Mouse (Mus musculus) heart, embryonic 12.5 days (tissue): Measurements from ENCODE around the gene Pms1. TPM values are rescaled to one million over a fixed set of nuclear protein-coding genes. Genes with fewer than 3 reads are reported as not detected.
"Not testable (repeated sequence)": the region's sequence is repeated elsewhere in the genome, so short reads cannot be mapped to it uniquely, and the experiment has no call there.

Experiments used
- ATAC-seq: fragments of 200-750 bp; cut with Nextera tagmentation; 2 replicates; pipeline ENCODE4 v1.8.0; 2017; ENCODE audit warnings: moderate TSS enrichment, moderate library complexity; ENCODE audit not compliant: insufficient number of reproducible peaks, low FRiP score
- H3K27ac ChIP-seq: fragments of 300-500 bp; sonication (generic); 2 replicates; pipeline ENCODE4 v1.5.1; 2016; ENCODE audit warnings: mild to moderate bottlenecking, moderate library complexity; ENCODE audit not compliant: poor library complexity, severe bottlenecking
- H3K27me3 ChIP-seq: fragments of 300-500 bp; sonication (generic); replicated peaks from 2 replicates; pipeline ENCODE4 v1.6.1; 2016; ENCODE audit warnings: mild to moderate bottlenecking, moderate library complexity
- H3K36me3 ChIP-seq: fragments of 300-500 bp; sonication (generic); 2 replicates; pipeline ENCODE4 v1.6.1; 2016; ENCODE audit warnings: mild to moderate bottlenecking, moderate library complexity
- H3K4me1 ChIP-seq: fragments of 300-500 bp; sonication (generic); replicated peaks from 2 replicates; pipeline ENCODE4 v1.6.1; 2016; ENCODE audit warnings: mild to moderate bottlenecking
- H3K4me2 ChIP-seq: fragments of 300-500 bp; sonication (generic); 2 replicates; pipeline ENCODE4 v1.6.1; 2016; ENCODE audit warnings: mild to moderate bottlenecking, moderate library complexity
- H3K4me3 ChIP-seq: fragments of 300-500 bp; sonication (generic); 2 replicates; pipeline ENCODE4 v1.5.1; 2016; ENCODE audit warnings: mild to moderate bottlenecking
- H3K9ac ChIP-seq: fragments of 300-500 bp; sonication (generic); 2 replicates; pipeline ENCODE4 v1.6.1; 2016; ENCODE audit warnings: mild to moderate bottlenecking, moderate library complexity
- H3K9me3 ChIP-seq: fragments of 300-500 bp; sonication (generic); replicated peaks from 2 replicates; pipeline ENCODE4 v1.6.1; 2016; ENCODE audit warnings: mild to moderate bottlenecking, moderate library complexity
- WGBS: fragments of 180-500 bp; shearing (Covaris S2); methylation state at CpG from one replicate; pipeline ENCODE4 v1.1.7; 2016; 5-methylcytosine and 5-hydroxymethylcytosine counted together
- polyA plus RNA-seq: library from polyadenylated mRNA; unstranded; fragments of >200 nt; fragmentation: Nextera tagmentation; extraction: Ambion mirVana; gene quantifications from 2 replicates; pipeline ENCODE4 v1.2.1, GENCODE M21; 2016

Gene Pms1
- polyA plus RNA-seq, 1 experiment from 2014 or later = 15.5 TPM

- Histone ChIP-seq H3K36me3 (peaks cover 8% of the 10 kb centered on the region), H3K27ac (no peak overlapping the region), H3K4me3 (no peak overlapping the region), H3K4me1 (peaks cover 5% of the 10 kb centered on the region; the same call in 1 of the 2 replicates), H3K9me3 (no peaks in the 10 kb centered on the region), H3K9ac (no peak overlapping the region), H3K27me3 (no peaks in the 10 kb centered on the region), H3K4me2 (no peak overlapping the region)
- no peak for ATAC-seq
- 82% methylated on average over 4 of the region's 4 CpGs for WGBS
Observed at GRCm38 (mm10) chr1:53300506-53300905, 3.7 kb upstream of the Pms1 start.

GRCm38 (mm10) chr1:53291197-53291596 lies 5.6 kb downstream of the Pms1 start:
- H3K9ac ChIP-seq = no peak overlapping the region
- H3K4me1 ChIP-seq = no peaks in the 10 kb centered on the region
- H3K9me3 ChIP-seq = no peaks in the 10 kb centered on the region
- no peaks in the 10 kb centered on the region for H3K27me3 ChIP-seq
- H3K27ac ChIP-seq = no peak overlapping the region
- 63% methylated on average over 3 of the region's 3 CpGs for WGBS
- no peak overlapping the region for H3K4me3 ChIP-seq
- peaks cover 6% of the 10 kb centered on the region; the same call in 1 of the 2 replicates for H3K36me3 ChIP-seq
- ATAC-seq = no peak
- H3K4me2 ChIP-seq = no peak overlapping the region

- no peaks in the 10 kb centered on the region for H3K27me3 ChIP-seq
Observed at GRCm38 (mm10) chr1:53272646-53273045, 24.2 kb downstream of the Pms1 start.

GRCm38 (mm10) chr1:53269901-53270300 lies 26.9 kb downstream of the Pms1 start:
- WGBS = 62% methylated on average over 3 of the region's 3 CpGs
- no peak for ATAC-seq
- no peak overlapping the region for H3K4me3 ChIP-seq
- no peak overlapping the region for H3K9ac ChIP-seq
- H3K9me3 ChIP-seq = peaks cover 5% of the 10 kb centered on the region; the same call in 1 of the 2 replicates
- H3K4me2 ChIP-seq = no peak overlapping the region
- H3K4me1 ChIP-seq = no peaks in the 10 kb centered on the region
- no peaks in the 10 kb centered on the region for H3K27me3 ChIP-seq
- H3K27ac ChIP-seq = no peak overlapping the region
- H3K36me3 ChIP-seq = peaks cover 5% of the 10 kb centered on the region

More at GRCm38 (mm10) chr1:53272646-53273045, 24.2 kb downstream of the Pms1 start:
- Histone ChIP-seq H3K4me2 (no peak overlapping the region), H3K4me3 (no peak overlapping the region), H3K4me1 (no peaks in the 10 kb centered on the region), H3K9me3 (no peaks in the 10 kb centered on the region), H3K36me3 (no peaks in the 10 kb centered on the region; the same call in 1 of the 2 replicates), H3K9ac (no peak overlapping the region), H3K27ac (no peak overlapping the region)
- no peak for ATAC-seq

- H3K27me3 ChIP-seq, H3K4me1 ChIP-seq, H3K9me3 ChIP-seq, H3K27ac ChIP-seq, H3K4me3 ChIP-seq, ATAC-seq, H3K9ac ChIP-seq, H3K4me2 ChIP-seq: not testable (repeated sequence)
- H3K36me3 ChIP-seq = peaks cover 11% of the 10 kb centered on the region
Observed at GRCm38 (mm10) chr1:53264958-53265612, 31.7 kb downstream of the Pms1 start.

GRCm38 (mm10) chr1:53226063-53226462 lies 70.8 kb downstream of the Pms1 start:
- ATAC-seq = no peak
- no peaks in the 10 kb centered on the region; the same call in 1 of the 2 replicates for H3K36me3 ChIP-seq
- H3K9me3 ChIP-seq = 0 out of 2 replicates have a peak, but pooled peaks cover 2% of the 10 kb centered on the region
- 27% methylated on average over 1 of the region's 1 CpGs for WGBS
- H3K27ac ChIP-seq = no peak overlapping the region
- H3K4me3 ChIP-seq = no peak overlapping the region
- H3K4me2 ChIP-seq = no peak overlapping the region
- no peak overlapping the region for H3K9ac ChIP-seq
- H3K4me1 ChIP-seq = peaks cover 7% of the 10 kb centered on the region; the same call in 1 of the 2 replicates
- H3K27me3 ChIP-seq = no peaks in the 10 kb centered on the region

GRCm38 (mm10) chr1:53225616-53226015 lies 71.2 kb downstream of the Pms1 start:
- Histone ChIP-seq H3K9me3 (0 out of 2 replicates have a peak, but pooled peaks cover 2% of the 10 kb centered on the region), H3K27me3 (no peaks in the 10 kb centered on the region), H3K27ac (no peak overlapping the region), H3K36me3 (no peaks in the 10 kb centered on the region; the same call in 1 of the 2 replicates), H3K9ac (no peak overlapping the region), H3K4me2 (no peak overlapping the region), H3K4me1 (peaks cover 7% of the 10 kb centered on the region; the same call in 1 of the 2 replicates), H3K4me3 (no peak overlapping the region)
- WGBS = 55% methylated on average over 3 of the region's 3 CpGs
- no peak for ATAC-seq

GRCm38 (mm10) chr1:53224775-53225174 lies 72.0 kb downstream of the Pms1 start:
- no peak for ATAC-seq
- Histone ChIP-seq H3K9ac (no peak overlapping the region), H3K27me3 (no peaks in the 10 kb centered on the region), H3K9me3 (0 out of 2 replicates have a peak, but pooled peaks cover under 1% of the 10 kb centered on the region), H3K27ac (no peak overlapping the region), H3K4me1 (peaks cover 7% of the 10 kb centered on the region; the same call in 1 of the 2 replicates), H3K4me2 (no peak overlapping the region), H3K4me3 (no peak overlapping the region), H3K36me3 (no peaks in the 10 kb centered on the region; the same call in 1 of the 2 replicates)
- WGBS = 95% methylated on average over 1 of the region's 1 CpGs

GRCm38 (mm10) chr1:53210136-53210535 lies 86.7 kb downstream of the Pms1 start:
- ATAC-seq = no peak
- H3K9ac ChIP-seq = no peak overlapping the region
- H3K4me3 ChIP-seq = no peak overlapping the region
- H3K4me2 ChIP-seq = no peak overlapping the region
- H3K4me1 ChIP-seq = 0 out of 2 replicates have a peak, but pooled peaks cover 6% of the 10 kb centered on the region
- H3K9me3 ChIP-seq = no peaks in the 10 kb centered on the region
- H3K27ac ChIP-seq = no peak overlapping the region
- peaks cover 5% of the 10 kb centered on the region; the same call in 1 of the 2 replicates for H3K36me3 ChIP-seq
- no peaks in the 10 kb centered on the region for H3K27me3 ChIP-seq

- Histone ChIP-seq H3K27me3 (no peaks in the 10 kb centered on the region), H3K4me3 (no peak overlapping the region), H3K9me3 (no peaks in the 10 kb centered on the region), H3K4me1 (peaks cover 6% of the 10 kb centered on the region; the same call in 1 of the 2 replicates), H3K9ac (no peak overlapping the region), H3K4me2 (no peak overlapping the region), H3K36me3 (no peaks in the 10 kb centered on the region), H3K27ac (no peak overlapping the region)
- 62% methylated on average over 2 of the region's 2 CpGs for WGBS
- ATAC-seq = no peak
Observed at GRCm38 (mm10) chr1:53203902-53204301, 92.9 kb downstream of the Pms1 start.

- Histone ChIP-seq H3K27me3 (no peaks in the 10 kb centered on the region), H3K27ac (no peak overlapping the region), H3K4me3 (no peak overlapping the region), H3K9me3 (no peaks in the 10 kb centered on the region), H3K9ac (no peak overlapping the region), H3K36me3 (no peaks in the 10 kb centered on the region), H3K4me1 (peaks cover 6% of the 10 kb centered on the region; the same call in 1 of the 2 replicates), H3K4me2 (no peak overlapping the region)
- 80% methylated on average over 2 of the region's 2 CpGs for WGBS
- no peak for ATAC-seq
Observed at GRCm38 (mm10) chr1:53201630-53202199, 95.1 kb downstream of the Pms1 start.
